Mouse (Mus musculus) embryonic fibroblast, embryonic 13.5 days (primary cell): ENCODE measurements around the gene Foxj1.

Source experiments
- CTCF ChIP-seq: IDR thresholded peaks from 2 replicates; pipeline ENCODE4 v1.5.1; 2011; ENCODE audit warnings: mild to moderate bottlenecking, control low read depth, low read length, moderate library complexity, borderline replicate concordance; ENCODE audit not compliant: insufficient read depth
- POLR2A ChIP-seq: IDR thresholded peaks from 2 replicates; pipeline ENCODE4 v1.6.1; 2011; ENCODE audit warnings: low read depth, mild to moderate bottlenecking, control low read depth, low read length, moderate library complexity

DNA sequence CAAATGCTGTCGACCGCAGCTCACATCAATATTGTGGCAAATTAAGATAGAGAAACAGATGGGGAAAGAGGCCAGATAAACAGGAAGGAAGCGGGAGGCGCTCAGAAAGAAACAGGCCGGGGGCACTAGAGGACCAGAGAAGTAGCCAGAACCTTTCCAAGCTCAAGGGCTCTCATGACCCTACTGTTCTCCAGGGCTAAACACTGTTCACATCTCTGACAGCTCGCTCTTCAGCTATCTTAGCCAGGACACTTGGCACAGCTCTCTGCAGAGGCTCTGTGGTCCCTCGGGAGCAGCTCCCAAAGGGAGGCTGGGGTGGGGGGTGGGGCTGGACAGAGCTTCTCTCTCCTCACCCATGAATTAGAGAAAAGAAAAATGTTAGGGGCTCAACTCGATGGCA lies 44.6 kb downstream of the Foxj1 start:
- no peak for TF ChIP-seq CTCF
- TF ChIP-seq POLR2A, result no peak
